Mouse (Mus musculus) midbrain, embryonic 15.5 days (tissue): Measurements from ENCODE around the gene Dnajc5g. TPM values are rescaled to one million over a fixed set of nuclear protein-coding genes. Genes with fewer than 3 reads are reported as not detected.
A peak's percentile ranks its signal among the peaks of the same experiment; 100 is the strongest.

Source experiments
- ATAC-seq: fragments of 200-750 bp; cut with Nextera tagmentation; replicated peaks from 2 replicates; pipeline ENCODE4 v1.8.0; 2017; ENCODE audit warnings: moderate TSS enrichment
- H3K27ac ChIP-seq: fragments of 300-500 bp; sonication (generic); 2 replicates; pipeline ENCODE4 v1.5.1; 2015; ENCODE audit warnings: mild to moderate bottlenecking, inconsistent platforms
- H3K27me3 ChIP-seq: fragments of 300-500 bp; sonication (generic); replicated peaks from 2 replicates; pipeline ENCODE4 v1.6.1; 2015; ENCODE audit warnings: inconsistent platforms
- H3K36me3 ChIP-seq: fragments of 300-500 bp; sonication (generic); replicated peaks from 2 replicates; pipeline ENCODE4 v1.6.1; 2015; ENCODE audit warnings: inconsistent platforms
- H3K4me1 ChIP-seq: fragments of 300-500 bp; sonication (generic); 2 replicates; pipeline ENCODE4 v1.6.1; 2015; ENCODE audit warnings: inconsistent platforms
- H3K4me2 ChIP-seq: fragments of 300-500 bp; sonication (generic); 2 replicates; pipeline ENCODE4 v1.6.1; 2015; ENCODE audit warnings: inconsistent platforms, mild to moderate bottlenecking, moderate library complexity
- H3K4me3 ChIP-seq: fragments of 300-500 bp; sonication (generic); 2 replicates; pipeline ENCODE4 v1.5.1; 2015; ENCODE audit warnings: mild to moderate bottlenecking, inconsistent platforms
- H3K9ac ChIP-seq: fragments of 300-500 bp; sonication (generic); 2 replicates; pipeline ENCODE4 v1.6.1; 2015; ENCODE audit warnings: mild to moderate bottlenecking, inconsistent platforms
- H3K9me3 ChIP-seq: fragments of 300-500 bp; sonication (generic); 2 replicates; pipeline ENCODE4 v1.6.1; 2016; ENCODE audit warnings: inconsistent platforms
- WGBS: fragments of 180-500 bp; shearing (Covaris S2); methylation state at CpG from one replicate; pipeline ENCODE4 v1.1.7; 2015; ENCODE audit warnings: mixed read lengths; 5-methylcytosine and 5-hydroxymethylcytosine counted together
- polyA plus RNA-seq: library from polyadenylated mRNA; unstranded; fragments of >200 nt; fragmentation: Nextera tagmentation; extraction: Ambion mirVana; gene quantifications from 2 replicates; pipeline ENCODE4 v1.2.1, GENCODE M21; 2015

Gene Dnajc5g
- polyA plus RNA-seq, 1 experiment from 2014 or later = not detected

DNA sequence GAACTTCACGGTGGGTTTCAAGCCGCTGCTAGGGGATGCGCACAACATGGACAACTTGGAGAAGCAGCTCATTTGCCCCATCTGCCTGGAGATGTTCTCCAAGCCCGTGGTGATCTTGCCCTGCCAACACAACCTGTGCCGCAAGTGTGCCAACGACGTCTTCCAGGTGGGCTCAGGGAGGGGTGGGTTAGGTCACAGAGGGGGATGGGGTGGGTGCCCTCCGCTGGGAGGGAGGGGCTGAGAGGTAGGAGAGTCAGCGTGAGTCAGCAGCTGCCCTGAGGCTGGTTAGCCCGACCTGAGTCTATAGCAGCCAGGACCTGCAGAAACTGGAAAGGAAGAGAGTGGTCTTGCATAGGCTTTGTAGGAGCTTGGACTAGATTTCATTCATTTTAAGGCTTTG, 10.8 kb downstream of the Dnajc5g start:
- Histone ChIP-seq H3K9me3 (no peaks in the 10 kb centered on the region), H3K36me3 (no peaks in the 10 kb centered on the region), H3K4me1 (no peaks in the 10 kb centered on the region), H3K27ac (no peak overlapping the region), H3K27me3 (no peaks in the 10 kb centered on the region), H3K9ac (no peak overlapping the region), H3K4me3 (no peak overlapping the region), H3K4me2 (no peak overlapping the region)
- 36% methylated on average over 10 of the region's 10 CpGs for WGBS
- no peak for ATAC-seq

DNA sequence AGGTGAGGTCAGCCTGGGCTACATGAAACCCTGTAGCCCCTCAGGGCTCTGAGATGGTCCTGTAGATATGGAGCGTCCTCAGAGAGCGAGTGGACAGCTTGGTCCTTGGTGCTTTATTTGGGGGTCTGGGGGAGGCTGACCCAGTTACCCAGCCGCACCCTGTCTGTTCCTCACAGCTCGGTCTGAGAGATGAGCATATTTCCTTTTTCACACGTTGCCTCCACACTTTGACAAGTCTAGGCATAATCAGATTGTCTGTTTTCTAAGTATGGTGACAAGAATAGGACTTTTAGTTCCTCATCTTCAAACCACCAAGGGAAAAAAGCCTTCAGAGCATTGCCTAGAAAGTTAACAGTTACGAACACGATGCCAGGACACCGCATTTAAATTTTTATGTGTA, 15.0 kb downstream of the Dnajc5g start:
- no peak overlapping the region for H3K9ac ChIP-seq
- no peaks in the 10 kb centered on the region for H3K4me1 ChIP-seq
- H3K27ac ChIP-seq = no peak overlapping the region
- H3K27me3 ChIP-seq = no peaks in the 10 kb centered on the region
- no peaks in the 10 kb centered on the region for H3K9me3 ChIP-seq
- no peak for ATAC-seq
- WGBS = 89% methylated on average over 8 of the region's 8 CpGs
- H3K4me3 ChIP-seq = no peak overlapping the region
- H3K4me2 ChIP-seq = no peak overlapping the region
- no peaks in the 10 kb centered on the region for H3K36me3 ChIP-seq

DNA sequence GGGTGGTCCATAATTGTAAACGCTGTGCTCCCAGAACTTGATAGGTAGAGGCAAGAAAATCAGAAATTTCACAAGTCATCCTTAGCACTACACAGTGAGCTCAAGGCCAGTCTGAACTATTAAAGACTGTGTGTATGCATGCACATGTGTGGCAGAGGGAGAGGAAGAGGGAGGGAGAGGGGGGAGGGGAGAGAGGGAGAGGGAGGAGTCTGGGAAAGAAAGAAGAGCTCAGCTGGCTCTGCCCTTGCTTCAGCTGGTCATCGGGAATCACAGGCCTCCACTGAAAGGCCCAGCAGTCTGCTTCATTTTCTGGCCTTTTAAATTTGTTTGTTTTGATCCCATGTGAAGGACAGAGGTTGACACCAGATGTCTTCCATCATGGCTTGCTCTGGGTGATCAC, 17.4 kb downstream of the Dnajc5g start:
- Histone ChIP-seq H3K36me3 (no peaks in the 10 kb centered on the region), H3K9me3 (no peaks in the 10 kb centered on the region), H3K9ac (no peak overlapping the region), H3K4me1 (no peaks in the 10 kb centered on the region), H3K4me2 (no peak overlapping the region), H3K27me3 (no peaks in the 10 kb centered on the region), H3K4me3 (no peak overlapping the region), H3K27ac (no peak overlapping the region)
- WGBS = 42% methylated on average over 2 of the region's 2 CpGs
- ATAC-seq = no peak

- ATAC-seq = no peak
- Histone ChIP-seq H3K27ac (no peak overlapping the region), H3K9me3 (no peaks in the 10 kb centered on the region), H3K9ac (no peak overlapping the region), H3K4me3 (no peak overlapping the region), H3K4me2 (no peak overlapping the region), H3K27me3 (no peaks in the 10 kb centered on the region; the same call in 1 of the 2 replicates), H3K36me3 (no peaks in the 10 kb centered on the region), H3K4me1 (no peaks in the 10 kb centered on the region)
- WGBS = 39% methylated on average over 5 of the region's 5 CpGs
These were observed 20.0 kb downstream of the Dnajc5g start for GRCm38 (mm10) chr5:31126050-31126449.

GRCm38 (mm10) chr5:31136730-31137424, 30.8 kb downstream of the Dnajc5g start:
- Histone ChIP-seq H3K9ac (no peak overlapping the region), H3K36me3 (no peaks in the 10 kb centered on the region; the same call in 1 of the 2 replicates), H3K9me3 (no peaks in the 10 kb centered on the region), H3K4me3 (peak overlapping the region; percentile 34), H3K4me1 (peaks cover 21% of the 10 kb centered on the region), H3K27ac (no peak overlapping the region), H3K4me2 (peak overlapping the region; percentile 60), H3K27me3 (peaks cover 61% of the 10 kb centered on the region)
- no peak for ATAC-seq
- WGBS = under 1% methylated on average over 33 of the region's 33 CpGs

GRCm38 (mm10) chr5:31137658-31138057, 31.6 kb downstream of the Dnajc5g start:
- ATAC-seq = no peak
- H3K36me3 ChIP-seq = no peaks in the 10 kb centered on the region; the same call in 1 of the 2 replicates

DNA sequence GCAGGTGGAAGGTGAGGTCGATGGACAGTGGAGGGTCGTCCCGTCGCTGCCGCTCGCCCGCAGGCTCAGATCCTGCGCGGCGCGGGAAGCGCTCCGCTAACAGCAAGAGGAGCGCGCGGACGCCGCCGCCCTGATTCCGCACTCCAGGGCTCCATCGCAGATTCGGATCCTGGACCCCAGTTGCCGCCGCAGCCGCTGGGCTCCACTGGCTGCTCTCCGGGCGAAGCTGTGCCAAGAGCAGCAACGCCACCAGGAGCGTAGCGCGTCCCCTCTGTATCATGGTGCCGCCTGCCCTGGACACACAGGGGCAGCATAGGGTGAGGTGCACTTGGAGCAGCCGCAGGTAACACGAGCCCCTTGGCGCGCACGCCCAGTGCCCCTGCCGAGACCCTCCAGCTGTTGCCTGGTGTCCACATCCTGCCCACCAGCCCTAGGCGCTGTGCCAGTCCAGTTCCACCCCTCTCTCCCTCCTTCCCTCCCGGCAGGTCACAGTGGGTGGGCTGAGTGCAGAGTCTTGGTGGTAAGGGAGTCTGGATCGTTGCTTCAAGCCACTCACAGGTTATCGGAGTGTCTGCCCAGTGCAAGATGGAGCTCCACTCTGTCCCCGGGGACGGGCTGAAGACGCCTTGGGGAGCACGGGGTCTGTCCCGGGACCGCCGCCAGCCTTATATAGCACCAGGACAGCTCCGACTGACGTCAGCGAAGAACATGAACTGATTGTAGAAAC, 32.3 kb downstream of the Dnajc5g start, which contains the start of gene Ucn:
TSS of gene Ucn (minus strand) at position 589 of the 727 bp plus-strand sequence.
- Histone ChIP-seq H3K36me3 (no peaks in the 10 kb centered on the region; the same call in 1 of the 2 replicates), H3K4me1 (peaks cover 21% of the 10 kb centered on the region), H3K4me3 (peak within 1 kb of the TSS; percentile 34), H3K4me2 (peak within 1 kb of the TSS; percentile 60), H3K27me3 (peaks cover 61% of the 10 kb centered on the region), H3K9ac (peak within 1 kb of the TSS; percentile 32), H3K9me3 (no peaks in the 10 kb centered on the region), H3K27ac (no peak within 1 kb of the TSS)
- no peak for ATAC-seq
- WGBS = 1% methylated on average over 52 of the region's 52 CpGs

More at GRCm38 (mm10) chr5:31137658-31138057, 31.6 kb downstream of the Dnajc5g start:
- Histone ChIP-seq H3K9ac (peak overlapping the region; percentile 32; the same call in 1 of the 2 replicates), H3K27ac (no peak overlapping the region), H3K4me2 (peak overlapping the region; percentile 60), H3K9me3 (no peaks in the 10 kb centered on the region), H3K4me1 (peaks cover 21% of the 10 kb centered on the region), H3K27me3 (peaks cover 61% of the 10 kb centered on the region), H3K4me3 (peak overlapping the region; percentile 34)
- 1% methylated on average over 13 of the region's 13 CpGs for WGBS

GRCm38 (mm10) chr5:31138968-31139425, 32.9 kb downstream of the Dnajc5g start:
- no peak for ATAC-seq
- Histone ChIP-seq H3K4me3 (no peak overlapping the region), H3K27ac (no peak overlapping the region), H3K27me3 (peaks cover 59% of the 10 kb centered on the region), H3K9ac (no peak overlapping the region), H3K4me1 (peaks cover 21% of the 10 kb centered on the region), H3K36me3 (peaks cover 2% of the 10 kb centered on the region; the same call in 1 of the 2 replicates), H3K9me3 (no peaks in the 10 kb centered on the region), H3K4me2 (peak overlapping the region; percentile 60; the same call in 1 of the 2 replicates)
- WGBS = 16% methylated on average over 9 of the region's 9 CpGs

- no peak for ATAC-seq
- H3K27ac ChIP-seq = no peak overlapping the region
- H3K4me1 ChIP-seq = peaks cover 10% of the 10 kb centered on the region
- no peak overlapping the region for H3K9ac ChIP-seq
- 87% methylated on average over 4 of the region's 4 CpGs for WGBS
- H3K4me2 ChIP-seq = no peak overlapping the region
- H3K27me3 ChIP-seq = no peaks in the 10 kb centered on the region
- no peak overlapping the region for H3K4me3 ChIP-seq
- no peaks in the 10 kb centered on the region for H3K9me3 ChIP-seq
- no peaks in the 10 kb centered on the region for H3K36me3 ChIP-seq
These were observed 43.7 kb downstream of the Dnajc5g start for GRCm38 (mm10) chr5:31149781-31150180.

DNA sequence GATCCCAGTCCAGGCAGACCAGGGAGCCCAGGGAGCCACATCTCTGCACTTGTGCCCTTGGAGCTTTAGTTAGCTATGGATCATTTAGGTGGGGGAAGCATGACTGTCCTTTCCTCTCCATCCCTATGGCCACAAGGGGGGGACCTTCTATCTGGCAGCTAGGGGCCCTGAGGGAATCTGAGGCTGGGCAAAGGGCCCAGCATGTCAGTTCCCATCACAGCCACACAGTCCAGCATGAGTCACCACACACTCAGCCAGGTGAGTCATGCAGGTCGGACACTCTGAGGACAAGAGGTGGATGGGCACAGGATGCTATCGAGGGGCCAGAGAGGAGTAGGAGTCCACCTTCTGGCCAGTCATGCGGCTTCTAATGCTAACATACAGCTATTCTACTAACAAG, 45.7 kb downstream of the Dnajc5g start:
- Histone ChIP-seq H3K9me3 (no peaks in the 10 kb centered on the region), H3K27ac (no peak overlapping the region), H3K4me1 (peaks cover 13% of the 10 kb centered on the region), H3K4me2 (no peak overlapping the region), H3K9ac (no peak overlapping the region), H3K36me3 (no peaks in the 10 kb centered on the region), H3K4me3 (no peak overlapping the region), H3K27me3 (no peaks in the 10 kb centered on the region)
- WGBS = 93% methylated on average over 3 of the region's 3 CpGs
- ATAC-seq = no peak

GRCm38 (mm10) chr5:31153516-31154151, 47.5 kb downstream of the Dnajc5g start:
- H3K4me2 ChIP-seq = peak overlapping the region; percentile 55
- H3K27me3 ChIP-seq = no peaks in the 10 kb centered on the region
- H3K4me1 ChIP-seq = peaks cover 13% of the 10 kb centered on the region
- WGBS = 36% methylated on average over 6 of the region's 6 CpGs
- H3K4me3 ChIP-seq = peak overlapping the region; percentile 74
- H3K9ac ChIP-seq = peak overlapping the region; percentile 68
- ATAC-seq = peak; percentile 37
- peaks cover 17% of the 10 kb centered on the region for H3K36me3 ChIP-seq
- H3K9me3 ChIP-seq = no peaks in the 10 kb centered on the region
- peak overlapping the region; percentile 77 for H3K27ac ChIP-seq

- under 1% methylated on average over 19 of the region's 19 CpGs for WGBS
- Histone ChIP-seq H3K9ac (peak within 1 kb of the TSS; percentile 68), H3K27ac (peak within 1 kb of the TSS; percentile 77), H3K4me2 (peak within 1 kb of the TSS; percentile 55), H3K4me3 (peak within 1 kb of the TSS; percentile 74), H3K9me3 (no peaks in the 10 kb centered on the region), H3K36me3 (peaks cover 22% of the 10 kb centered on the region), H3K4me1 (peaks cover 13% of the 10 kb centered on the region), H3K27me3 (no peaks in the 10 kb centered on the region)
- peak; percentile 97 for ATAC-seq
These were observed 48.1 kb downstream of the Dnajc5g start, which contains the start of gene Mpv17 for GRCm38 (mm10) chr5:31154152-31154553. Mpv17 (minus strand) TSS chr5:31154251.
